Mouse (Mus musculus): ENCODE measurements around the gene Sema3b. TPM values are rescaled to one million over a fixed set of nuclear protein-coding genes. Genes with fewer than 3 reads are reported as not detected.

Gene Sema3b
- total RNA-seq, 2 experiments from 2014 or later = 0.50 TPM; not detected in 1

- no peak for ATAC-seq (replicated peaks; ENCODE audit: low FRiP score, low TSS enrichment, poor library complexity, severe bottlenecking)
These were observed 9.1 kb upstream of the Sema3b start for GRCm38 (mm10) chr9:107618098-107618497.

GRCm38 (mm10) chr9:107617461-107617860 lies 8.4 kb upstream of the Sema3b start:
- no peak for ATAC-seq (replicated peaks; ENCODE audit: low FRiP score, low TSS enrichment, poor library complexity, severe bottlenecking)

GRCm38 (mm10) chr9:107615035-107615434 lies 6.0 kb upstream of the Sema3b start:
- no peak for ATAC-seq (replicated peaks; ENCODE audit: low FRiP score, low TSS enrichment, poor library complexity, severe bottlenecking)

GRCm38 (mm10) chr9:107612945-107613569 lies 4.0 kb upstream of the Sema3b start:
- no peak for ATAC-seq (replicated peaks; ENCODE audit: low FRiP score, low TSS enrichment, poor library complexity, severe bottlenecking)

GRCm38 (mm10) chr9:107612191-107612944 lies 3.3 kb upstream of the Sema3b start:
- peak; percentile 88 for ATAC-seq (replicated peaks; ENCODE audit: low FRiP score, low TSS enrichment, poor library complexity, severe bottlenecking)

- ATAC-seq (replicated peaks; ENCODE audit: low FRiP score, low TSS enrichment, poor library complexity, severe bottlenecking) = no peak
These were observed 2.6 kb upstream of the Sema3b start for GRCm38 (mm10) chr9:107611456-107612190.

- ATAC-seq (replicated peaks; ENCODE audit: low FRiP score, low TSS enrichment, poor library complexity, severe bottlenecking) = no peak
These were observed 403 bp upstream of the Sema3b start for GRCm38 (mm10) chr9:107609433-107609830.

GRCm38 (mm10) chr9:107607653-107608245 lies 1.3 kb downstream of the Sema3b start:
- no peak for ATAC-seq (replicated peaks; ENCODE audit: low FRiP score, low TSS enrichment, poor library complexity, severe bottlenecking)

- no peak for ATAC-seq (replicated peaks; ENCODE audit: low FRiP score, low TSS enrichment, poor library complexity, severe bottlenecking)
These were observed 2.0 kb downstream of the Sema3b start for GRCm38 (mm10) chr9:107607036-107607435.

- no peak for ATAC-seq (replicated peaks; ENCODE audit: low FRiP score, low TSS enrichment, poor library complexity, severe bottlenecking)
These were observed 2.4 kb downstream of the Sema3b start for GRCm38 (mm10) chr9:107606591-107606990.

- ATAC-seq (replicated peaks; ENCODE audit: low FRiP score, low TSS enrichment, poor library complexity, severe bottlenecking) = no peak
These were observed 3.9 kb downstream of the Sema3b start for GRCm38 (mm10) chr9:107605041-107605661.

- no peak for ATAC-seq (replicated peaks; ENCODE audit: low FRiP score, low TSS enrichment, poor library complexity, severe bottlenecking)
These were observed 5.8 kb downstream of the Sema3b start for GRCm38 (mm10) chr9:107603251-107603650.

- peak; percentile 58 for ATAC-seq (replicated peaks; ENCODE audit: low FRiP score, low TSS enrichment, poor library complexity, severe bottlenecking)
These were observed 6.9 kb downstream of the Sema3b start for GRCm38 (mm10) chr9:107602068-107602648.

GRCm38 (mm10) chr9:107601275-107601674 lies 7.8 kb downstream of the Sema3b start:
- no peak for ATAC-seq (replicated peaks; ENCODE audit: low FRiP score, low TSS enrichment, poor library complexity, severe bottlenecking)

- ATAC-seq (replicated peaks; ENCODE audit: low FRiP score, low TSS enrichment, poor library complexity, severe bottlenecking) = no peak
These were observed 8.3 kb downstream of the Sema3b start for GRCm38 (mm10) chr9:107600745-107601144.

GRCm38 (mm10) chr9:107599842-107600241 lies 9.2 kb downstream of the Sema3b start:
- no peak for ATAC-seq (replicated peaks; ENCODE audit: low FRiP score, low TSS enrichment, poor library complexity, severe bottlenecking)

GRCm38 (mm10) chr9:107599433-107599832 lies 9.6 kb downstream of the Sema3b start:
- ATAC-seq (replicated peaks; ENCODE audit: low FRiP score, low TSS enrichment, poor library complexity, severe bottlenecking) = no peak

GRCm38 (mm10) chr9:107598385-107598784 lies 10.6 kb downstream of the Sema3b start:
- ATAC-seq (replicated peaks; ENCODE audit: low FRiP score, low TSS enrichment, poor library complexity, severe bottlenecking) = no peak
